Mouse (Mus musculus): ENCODE data around the gene Frmpd1. TPM values are rescaled to one million over a fixed set of nuclear protein-coding genes. Genes with fewer than 3 reads are reported as not detected.

The Frmpd1 gene
- total RNA-seq, 2 experiments from 2014 or later: 16.4 to 21.7 TPM

- no peak for DNase-seq (ENCODE audit: low spot score in 2 of 2)
Observed at GRCm38 (mm10) chr4:45311056-45311455, 126.4 kb downstream of the Frmpd1 start.

DNA sequence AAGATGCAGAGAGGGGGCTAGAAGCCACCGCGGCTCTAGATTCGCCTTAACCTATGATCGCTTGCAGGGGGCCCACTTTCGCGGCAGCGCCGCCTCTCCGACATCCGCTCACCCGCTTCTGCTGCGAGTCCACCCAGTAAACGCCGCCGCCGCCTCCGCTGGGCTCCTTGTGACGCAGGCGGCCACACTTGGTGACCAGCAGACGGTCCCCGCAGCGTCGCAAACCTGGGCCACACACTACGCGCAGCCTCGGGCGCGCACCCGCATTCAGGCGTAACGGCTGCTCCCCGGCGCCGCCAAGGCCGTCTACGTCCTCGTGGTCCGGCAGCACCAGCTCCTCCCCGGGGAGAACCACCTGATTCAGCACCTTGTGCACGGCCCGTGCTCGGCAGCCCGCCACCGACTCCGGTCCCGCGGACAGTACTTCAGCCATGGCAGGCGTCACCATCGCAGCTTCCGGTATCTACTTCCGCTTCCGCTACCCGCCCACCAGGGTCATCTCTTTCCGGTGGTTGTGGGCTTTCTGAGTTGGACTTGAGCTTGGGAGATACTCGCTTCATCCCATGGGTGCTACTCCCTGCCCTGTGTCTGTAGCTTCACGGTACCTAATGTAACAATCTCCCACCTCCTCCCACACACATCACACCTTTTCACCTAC lies 135.6 kb downstream of the Frmpd1 start:
- peak; percentile 82 to 88 for DNase-seq (ENCODE audit: low spot score in 2 of 2)

DNA sequence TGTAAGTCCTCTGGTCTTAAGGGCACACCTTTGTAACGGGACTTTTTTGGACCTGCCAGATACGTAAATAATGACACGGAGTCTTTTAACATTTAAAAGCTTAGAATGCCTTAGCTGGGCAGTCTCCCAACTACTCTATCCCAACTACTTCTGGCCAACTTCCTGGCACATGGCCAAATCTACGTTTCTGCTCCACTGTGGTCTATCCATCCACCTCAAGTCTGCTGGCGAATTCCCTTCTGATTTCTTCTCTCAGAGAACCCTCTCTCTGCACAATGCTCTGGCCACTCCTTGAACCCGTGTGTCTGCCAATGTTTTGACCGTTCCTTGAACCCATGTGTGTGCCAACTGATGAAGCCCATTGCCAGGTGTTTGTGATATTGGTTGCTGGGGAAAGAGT lies 146.5 kb downstream of the Frmpd1 start:
- no peak for DNase-seq (ENCODE audit: low spot score in 2 of 2)

DNA sequence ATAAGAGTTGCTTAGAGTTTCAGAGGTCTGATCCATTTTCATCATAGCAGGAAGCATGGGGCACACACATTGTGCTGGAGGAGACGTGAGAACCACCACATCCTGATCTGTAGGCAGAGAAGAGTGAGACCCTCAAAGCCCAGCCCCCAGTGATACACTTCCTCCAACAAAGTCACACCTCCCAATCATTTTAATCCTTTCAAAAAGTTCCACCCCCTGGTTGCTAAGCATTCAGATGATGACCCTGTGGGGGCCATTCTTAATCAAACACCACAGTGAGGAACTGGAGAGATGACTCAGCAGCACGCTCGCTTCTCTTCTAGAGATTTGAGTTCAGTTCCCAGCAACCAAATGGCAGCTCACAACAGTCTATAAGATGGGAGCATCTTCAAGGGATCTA lies 147.8 kb downstream of the Frmpd1 start:
- no peak for DNase-seq (ENCODE audit: low spot score in 2 of 2)

Other genes with a start within 250 kb of the Frmpd1 start
- gene Grhpr, start 203.5 kb upstream of the Frmpd1 start, total RNA-seq (2021): 10 to 100 TPM; 31.1 to 34.2 TPM
- gene Zbtb5, start 172.5 kb upstream of the Frmpd1 start, total RNA-seq (2021): 1 to 10 TPM; 8.3 to 8.8 TPM
- 10 to 100 TPM in 1 of 2 experiments, 1 to 10 TPM in 1; 9.9 to 10.8 TPM for gene Polr1e, start 166.3 kb upstream of the Frmpd1 start, total RNA-seq (2021)
- gene Fbxo10, start 100.3 kb upstream of the Frmpd1 start, total RNA-seq (2021): 10 to 100 TPM; 45.2 to 47.4 TPM
- gene Tomm5, start 76.8 kb upstream of the Frmpd1 start, total RNA-seq (2021): 10 to 100 TPM; 65.4 to 66.6 TPM
- 10 to 100 TPM; 15.6 to 15.9 TPM for gene Trmt10b, start 112.3 kb downstream of the Frmpd1 start, total RNA-seq (2021)
- 10 to 100 TPM; 16.4 to 16.9 TPM for gene Dcaf10, start 157.2 kb downstream of the Frmpd1 start, total RNA-seq (2021)
- gene Exosc3, start 157.9 kb downstream of the Frmpd1 start, total RNA-seq (2021): 10 to 100 TPM; 14.6 to 18.0 TPM
- 100 to 1,000 TPM; 131 to 133 TPM for gene Slc25a51, start 223.9 kb downstream of the Frmpd1 start, total RNA-seq (2021)